Mouse (Mus musculus): ENCODE measurements around the gene Pogz. TPM values are rescaled to one million over a fixed set of nuclear protein-coding genes. Genes with fewer than 3 reads are reported as not detected.

Gene Pogz
- 4.5 and 6.3 TPM in 2 replicates for polyA plus RNA-seq (2021; fragmentation: Nextera tagmentation)
- long read RNA-seq, experiment 1, full-length matches to known transcripts: 1 of 23 reads
- long read RNA-seq, experiment 1, partial matches to known transcripts: 6 of 23 reads
- long read RNA-seq, experiment 1, other reads (novel, unspliced or antisense): 16 of 23 reads
- long read RNA-seq, experiment 2, partial matches to known transcripts: 0 of 14 reads
- long read RNA-seq, experiment 2, other reads (novel, unspliced or antisense): 14 of 14 reads

GRCm38 (mm10) chr3:94837183-94837890 lies at the start of gene Pogz:
TSS of gene Pogz (plus strand) at chr3:94837567.

GRCm38 (mm10) chr3:94886316-94887224 lies 49.2 kb downstream of the Pogz start, which contains the start of gene Psmb4:
TSS of gene Psmb4 (minus strand) at chr3:94886961.

Other genes starting within 250 kb of the Pogz start
- not detected in 2 replicates for gene Gm10972, start 194.5 kb upstream of the Pogz start, polyA plus RNA-seq (2021; fragmentation: Nextera tagmentation)
- 0.64 and 1.0 TPM in 2 replicates for gene Tuft1, start 178.7 kb upstream of the Pogz start, polyA plus RNA-seq (2021; fragmentation: Nextera tagmentation)
- gene Selenbp2, start 144.0 kb upstream of the Pogz start, polyA plus RNA-seq (2021; fragmentation: Nextera tagmentation): not detected in 2 replicates
- gene Cgn, start 51.1 kb upstream of the Pogz start, polyA plus RNA-seq (2021; fragmentation: Nextera tagmentation): 1.1 and 1.3 TPM in 2 replicates
- gene Psmb4, start 49.4 kb downstream of the Pogz start, polyA plus RNA-seq (2021; fragmentation: Nextera tagmentation): 171 and 200 TPM in 2 replicates
- gene Selenbp1, start 95.5 kb downstream of the Pogz start, polyA plus RNA-seq (2021; fragmentation: Nextera tagmentation): 28.8 and 31.0 TPM in 2 replicates
- 1.3 and 3.1 TPM in 2 replicates for gene Rfx5, start 116.5 kb downstream of the Pogz start, polyA plus RNA-seq (2021; fragmentation: Nextera tagmentation)
- gene Pi4kb, start 137.2 kb downstream of the Pogz start, polyA plus RNA-seq (2021; fragmentation: Nextera tagmentation): 9.5 and 10.9 TPM in 2 replicates
- 4.1 and 7.6 TPM in 2 replicates for gene Zfp687, start 177.9 kb downstream of the Pogz start, polyA plus RNA-seq (2021; fragmentation: Nextera tagmentation)
- 194 and 247 TPM in 2 replicates for gene Psmd4, start 205.0 kb downstream of the Pogz start, polyA plus RNA-seq (2021; fragmentation: Nextera tagmentation)